Mouse (Mus musculus) stomach, embryonic 14.5 days (tissue): ENCODE measurements around the gene E130208F15Rik. TPM values are rescaled to one million over a fixed set of nuclear protein-coding genes. Genes with fewer than 3 reads are reported as not detected.

Source experiments
- ATAC-seq: fragments of 200-750 bp; cut with Nextera tagmentation; 2 replicates; pipeline ENCODE4 v1.8.0; 2017; ENCODE audit warnings: low read depth, moderate TSS enrichment; ENCODE audit not compliant: insufficient number of reproducible peaks, insufficient read depth, low FRiP score
- H3K27ac ChIP-seq: fragments of 300-500 bp; sonication (generic); 2 replicates; pipeline ENCODE4 v1.5.1; 2014; ENCODE audit warnings: mild to moderate bottlenecking, low read length, moderate library complexity, mixed read lengths
- H3K27me3 ChIP-seq: fragments of 300-500 bp; sonication (generic); 2 replicates; pipeline ENCODE4 v1.6.1; 2014; ENCODE audit warnings: low read length, control low read depth, mixed read lengths; ENCODE audit not compliant: control insufficient read depth, insufficient read depth
- H3K36me3 ChIP-seq: fragments of 300-500 bp; sonication (generic); 2 replicates; pipeline ENCODE4 v1.6.1; 2014; ENCODE audit warnings: mild to moderate bottlenecking, control low read depth, low read length, moderate library complexity, mixed read lengths; ENCODE audit not compliant: control insufficient read depth, insufficient read depth
- H3K4me1 ChIP-seq: fragments of 300-500 bp; sonication (generic); 2 replicates; pipeline ENCODE4 v1.6.1; 2014; ENCODE audit warnings: low read length, control low read depth, mixed read lengths; ENCODE audit not compliant: control insufficient read depth, insufficient read depth
- H3K4me2 ChIP-seq: fragments of 300-500 bp; sonication (generic); replicated peaks from 2 replicates; pipeline ENCODE4 v1.6.1; 2014; ENCODE audit warnings: low read depth, low read length, control low read depth
- H3K4me3 ChIP-seq: fragments of 300-500 bp; sonication (generic); 2 replicates; pipeline ENCODE4 v1.5.1; 2014; ENCODE audit warnings: low read depth, low read length, control low read depth
- H3K9ac ChIP-seq: fragments of 300-500 bp; sonication (generic); replicated peaks from 2 replicates; pipeline ENCODE4 v1.6.1; 2014; ENCODE audit warnings: low read depth, mild to moderate bottlenecking, control low read depth, low read length, moderate library complexity, mixed read lengths
- H3K9me3 ChIP-seq: fragments of 300-500 bp; sonication (generic); 2 replicates; pipeline ENCODE4 v1.6.1; 2016; ENCODE audit warnings: low read depth, low read length, control low read depth; ENCODE audit not compliant: control insufficient read depth
- WGBS: fragments of 180-500 bp; shearing (Covaris S2); extraction: QIAGEN DNeasy Blood & Tissue Kit; methylation state at CpG from one replicate; pipeline ENCODE4 v1.1.7; 2014; 5-methylcytosine and 5-hydroxymethylcytosine counted together
- polyA plus RNA-seq: library from polyadenylated mRNA; unstranded; fragments of >200 nt; fragmentation: Nextera tagmentation; extraction: Ambion mirVana; gene quantifications from 2 replicates; pipeline ENCODE4 v1.2.1, GENCODE M21; 2014

E130208F15Rik gene
- polyA plus RNA-seq, 1 experiment from 2014 or later = not detected

GRCm38 (mm10) chr7:30324300-30324944 lies 2.9 kb downstream of the E130208F15Rik start:
- Histone ChIP-seq H3K9ac (no peak overlapping the region), H3K4me2 (no peak overlapping the region), H3K27ac (no peak overlapping the region), H3K4me1 (peaks cover 10% of the 10 kb centered on the region; the same call in 1 of the 2 replicates), H3K4me3 (no peak overlapping the region), H3K9me3 (no peaks in the 10 kb centered on the region), H3K36me3 (no peaks in the 10 kb centered on the region; the same call in 1 of the 2 replicates), H3K27me3 (no peaks in the 10 kb centered on the region)
- ATAC-seq = no peak
- 77% methylated on average over 5 of the region's 5 CpGs for WGBS

DNA sequence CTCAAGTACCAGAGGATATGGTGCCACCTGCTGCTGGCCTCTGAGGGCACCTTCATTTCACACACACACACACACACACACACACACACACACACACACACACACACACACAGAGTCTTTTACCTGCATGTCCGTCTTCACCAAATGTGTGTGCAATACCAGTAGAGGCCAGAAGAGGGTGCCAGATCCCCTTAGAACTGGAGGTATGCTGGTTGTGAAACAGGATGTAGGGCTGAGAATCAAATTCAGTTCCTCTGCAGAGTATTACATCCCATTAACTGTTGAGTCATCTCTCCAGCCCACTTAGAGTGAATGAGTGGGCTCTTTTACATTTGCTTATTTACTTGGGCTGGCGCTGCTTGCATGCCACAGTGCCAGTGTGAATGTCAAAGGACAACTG lies 3.8 kb downstream of the E130208F15Rik start:
- Histone ChIP-seq H3K4me3 (no peak overlapping the region), H3K36me3 (no peaks in the 10 kb centered on the region), H3K27ac (no peak overlapping the region), H3K4me2 (no peak overlapping the region), H3K9ac (no peak overlapping the region), H3K27me3 (no peaks in the 10 kb centered on the region), H3K9me3 (no peaks in the 10 kb centered on the region), H3K4me1 (peaks cover 10% of the 10 kb centered on the region; the same call in 1 of the 2 replicates)
- no peak for ATAC-seq
- 44% methylated on average over 2 of the region's 2 CpGs for WGBS

GRCm38 (mm10) chr7:30326427-30326826 lies 4.9 kb downstream of the E130208F15Rik start:
- ATAC-seq = no peak
- Histone ChIP-seq H3K9me3 (no peaks in the 10 kb centered on the region), H3K4me1 (peaks cover 5% of the 10 kb centered on the region; the same call in 1 of the 2 replicates), H3K9ac (no peak overlapping the region), H3K27me3 (no peaks in the 10 kb centered on the region), H3K4me3 (no peak overlapping the region), H3K4me2 (no peak overlapping the region), H3K27ac (no peak overlapping the region), H3K36me3 (no peaks in the 10 kb centered on the region)

DNA sequence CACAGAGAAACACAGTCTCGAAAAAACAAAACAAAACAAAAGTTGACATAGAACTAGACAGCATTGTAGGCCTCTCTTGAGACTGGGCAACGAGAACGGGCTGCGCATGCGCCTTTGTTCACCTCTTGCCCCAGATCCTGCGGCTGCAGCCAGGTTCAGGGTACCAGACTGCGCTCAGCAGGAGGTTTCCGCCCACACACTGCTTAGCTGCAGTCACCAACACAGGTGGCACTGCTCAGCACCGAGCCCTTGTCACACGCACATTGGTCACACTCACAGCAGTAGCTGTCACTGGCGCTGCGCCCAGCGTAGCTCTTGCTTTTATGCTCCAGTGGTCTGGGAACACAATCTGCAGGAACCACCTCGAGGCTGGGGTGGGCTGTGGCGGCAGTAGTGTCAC lies 5.6 kb downstream of the E130208F15Rik start:
- WGBS = 57% methylated on average over 15 of the region's 15 CpGs
- H3K9me3 ChIP-seq = no peaks in the 10 kb centered on the region
- no peak overlapping the region for H3K9ac ChIP-seq
- no peak overlapping the region for H3K27ac ChIP-seq
- no peak overlapping the region for H3K4me3 ChIP-seq
- ATAC-seq = no peak
- no peaks in the 10 kb centered on the region for H3K27me3 ChIP-seq
- H3K36me3 ChIP-seq = no peaks in the 10 kb centered on the region
- H3K4me1 ChIP-seq = 0 out of 2 replicates have a peak, but pooled peaks cover 4% of the 10 kb centered on the region
- H3K4me2 ChIP-seq = no peak overlapping the region

- 52% methylated on average over 10 of the region's 10 CpGs for WGBS
- no peak overlapping the region for H3K9ac ChIP-seq
- H3K4me3 ChIP-seq = no peak overlapping the region
- no peaks in the 10 kb centered on the region for H3K36me3 ChIP-seq
- H3K4me1 ChIP-seq = peaks cover 2% of the 10 kb centered on the region
- no peak for ATAC-seq
- H3K27ac ChIP-seq = no peak overlapping the region
- no peaks in the 10 kb centered on the region for H3K9me3 ChIP-seq
- no peak overlapping the region for H3K4me2 ChIP-seq
- H3K27me3 ChIP-seq = no peaks in the 10 kb centered on the region
Observed at GRCm38 (mm10) chr7:30328379-30328778, 6.8 kb downstream of the E130208F15Rik start.

DNA sequence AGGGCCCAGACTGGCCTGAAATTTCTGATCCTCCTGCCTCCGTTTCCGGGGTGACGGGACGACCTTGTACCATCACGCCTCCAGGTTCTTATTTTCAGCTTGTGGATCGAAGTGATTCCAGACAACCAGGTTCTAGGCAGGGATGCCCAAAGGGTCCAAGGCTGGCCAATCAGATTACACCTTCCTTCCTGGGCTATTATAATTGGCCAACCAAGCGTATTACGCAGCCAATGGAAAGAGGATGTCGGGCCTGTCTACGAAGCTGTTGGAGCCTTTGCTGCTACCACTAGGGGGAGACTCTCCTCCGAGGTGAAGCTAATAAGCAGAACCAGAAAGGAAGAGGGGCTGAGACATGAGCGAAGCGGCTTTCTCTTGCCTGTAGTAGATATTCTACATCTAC lies 10.3 kb downstream of the E130208F15Rik start:
- ATAC-seq = peak; percentile 70; the same call in 1 of the 2 replicates

DNA sequence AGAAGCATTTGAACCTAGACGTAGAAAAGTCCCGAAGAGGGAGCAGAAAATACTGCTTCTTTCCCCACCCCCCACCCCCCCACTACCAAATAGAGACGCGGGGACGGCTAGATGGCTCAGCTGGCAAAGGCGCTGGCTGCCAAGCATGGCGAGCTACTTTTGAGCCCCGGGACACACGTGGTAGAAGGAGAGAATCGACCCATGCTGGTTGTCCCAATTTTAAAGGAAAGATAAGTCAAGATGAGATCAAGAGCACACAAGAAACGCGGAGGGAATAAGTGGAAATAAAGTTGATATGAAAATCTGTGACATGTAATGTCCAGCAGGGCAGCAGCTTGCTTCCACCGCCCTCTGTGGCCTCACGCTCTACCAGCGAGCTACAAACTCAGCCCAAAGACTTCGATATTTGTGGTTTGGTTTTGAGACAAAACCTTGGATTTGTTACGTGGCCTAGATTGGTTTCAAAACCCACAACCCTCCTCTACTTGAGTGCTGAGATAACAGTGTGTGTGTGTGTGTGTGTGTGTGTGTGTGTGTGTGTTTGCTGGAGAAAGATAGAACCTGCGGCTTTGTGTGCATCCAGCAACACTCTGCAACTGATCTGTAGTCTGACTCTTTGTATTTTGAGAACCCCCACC lies 11.2 kb downstream of the E130208F15Rik start:
- no peaks in the 10 kb centered on the region for H3K9me3 ChIP-seq
- 65% methylated on average over 18 of the region's 18 CpGs for WGBS
- no peak overlapping the region for H3K27ac ChIP-seq
- no peak overlapping the region for H3K4me2 ChIP-seq
- H3K36me3 ChIP-seq = no peaks in the 10 kb centered on the region
- ATAC-seq = no peak
- H3K4me3 ChIP-seq = no peak overlapping the region
- no peak overlapping the region for H3K9ac ChIP-seq
- H3K27me3 ChIP-seq = peaks cover 2% of the 10 kb centered on the region; the same call in 1 of the 2 replicates
- peaks cover 10% of the 10 kb centered on the region for H3K4me1 ChIP-seq

More for the DNA sequence above, 10.3 kb downstream of the E130208F15Rik start:
- H3K4me1 ChIP-seq = peaks cover 10% of the 10 kb centered on the region
- 10% methylated on average over 13 of the region's 13 CpGs for WGBS
- no peak overlapping the region for H3K27ac ChIP-seq
- no peak overlapping the region for H3K4me3 ChIP-seq
- H3K9me3 ChIP-seq = no peaks in the 10 kb centered on the region
- no peak overlapping the region for H3K9ac ChIP-seq
- no peaks in the 10 kb centered on the region for H3K36me3 ChIP-seq
- H3K27me3 ChIP-seq = peaks cover 2% of the 10 kb centered on the region; the same call in 1 of the 2 replicates
- no peak overlapping the region for H3K4me2 ChIP-seq

GRCm38 (mm10) chr7:30333436-30333835 lies 11.9 kb downstream of the E130208F15Rik start:
- no peak overlapping the region for H3K4me3 ChIP-seq
- peak; percentile 39; the same call in 1 of the 2 replicates for ATAC-seq
- WGBS = 21% methylated on average over 4 of the region's 4 CpGs
- H3K9ac ChIP-seq = no peak overlapping the region
- peaks cover 2% of the 10 kb centered on the region; the same call in 1 of the 2 replicates for H3K27me3 ChIP-seq
- H3K36me3 ChIP-seq = no peaks in the 10 kb centered on the region
- peaks cover 10% of the 10 kb centered on the region for H3K4me1 ChIP-seq
- no peak overlapping the region for H3K4me2 ChIP-seq
- H3K27ac ChIP-seq = no peak overlapping the region
- no peaks in the 10 kb centered on the region for H3K9me3 ChIP-seq
